Mouse (Mus musculus): ENCODE data around the gene Fzd5.

The Fzd5 gene

DNA sequence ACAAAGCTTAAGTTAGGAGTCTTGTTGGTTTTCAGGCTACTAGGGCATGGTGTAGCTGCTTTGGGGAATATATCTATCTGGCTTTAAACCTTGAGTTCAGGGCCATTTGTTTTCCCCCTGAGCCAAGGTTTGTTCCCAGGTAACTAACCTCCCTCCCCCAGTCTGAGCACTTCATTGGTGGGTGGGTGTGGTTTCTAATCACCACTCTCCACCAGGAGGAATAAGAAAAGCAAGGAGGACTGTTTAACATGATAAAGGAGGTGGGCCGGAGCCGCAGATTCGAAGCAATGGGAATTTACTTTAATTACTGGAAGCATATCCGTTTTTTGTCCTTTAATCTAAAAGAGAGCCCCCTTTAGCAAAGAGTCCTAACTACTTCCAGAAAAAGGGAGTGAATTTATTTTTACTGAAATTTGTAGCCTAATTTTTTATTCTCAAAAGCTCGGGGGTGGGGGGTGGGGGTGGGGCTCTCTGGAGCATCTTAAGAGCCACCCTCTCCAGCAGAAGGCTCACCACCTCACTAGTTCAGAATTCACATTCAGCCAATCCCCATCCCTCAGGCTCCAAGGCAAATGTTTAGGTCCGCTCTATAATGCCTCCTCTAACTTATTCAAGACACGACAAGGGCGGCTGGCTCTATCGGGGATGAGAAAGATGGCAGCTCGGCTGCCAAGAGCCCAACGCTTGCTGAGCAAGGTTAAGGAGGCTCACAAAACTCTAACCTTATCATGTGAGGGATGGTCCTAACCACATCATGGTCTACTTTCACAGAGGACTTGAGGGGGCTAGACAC is 3.9 kb downstream of the Fzd5 start:
- DNase-seq: no peak

DNA sequence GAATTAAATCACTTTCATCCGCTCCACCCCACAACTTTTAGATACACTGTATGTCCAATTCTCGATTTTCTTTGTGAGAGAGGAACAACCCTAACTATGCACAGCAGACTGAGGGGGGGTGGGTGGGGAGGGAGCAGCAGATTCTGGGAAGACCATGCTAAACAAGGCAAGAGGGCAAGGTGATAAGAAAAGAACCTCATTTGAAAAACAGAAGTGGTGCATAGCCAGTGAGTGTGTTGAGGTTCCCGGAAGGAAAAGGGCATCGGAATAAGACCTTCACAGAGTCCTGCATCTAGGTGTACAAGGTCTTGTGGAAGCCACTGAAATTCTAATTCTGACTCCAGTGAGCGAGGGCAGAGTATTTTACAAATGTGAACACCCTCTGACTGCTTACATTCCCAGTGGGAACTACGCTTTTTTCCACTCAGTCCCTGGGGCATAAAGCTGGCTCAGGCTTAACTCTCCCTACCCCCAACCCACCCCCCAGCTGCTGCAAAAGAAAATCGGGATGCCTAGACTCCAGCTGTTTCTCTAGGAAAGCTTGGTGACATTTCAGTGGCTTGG is 4.8 kb downstream of the Fzd5 start:
- DNase-seq: no peak

DNA sequence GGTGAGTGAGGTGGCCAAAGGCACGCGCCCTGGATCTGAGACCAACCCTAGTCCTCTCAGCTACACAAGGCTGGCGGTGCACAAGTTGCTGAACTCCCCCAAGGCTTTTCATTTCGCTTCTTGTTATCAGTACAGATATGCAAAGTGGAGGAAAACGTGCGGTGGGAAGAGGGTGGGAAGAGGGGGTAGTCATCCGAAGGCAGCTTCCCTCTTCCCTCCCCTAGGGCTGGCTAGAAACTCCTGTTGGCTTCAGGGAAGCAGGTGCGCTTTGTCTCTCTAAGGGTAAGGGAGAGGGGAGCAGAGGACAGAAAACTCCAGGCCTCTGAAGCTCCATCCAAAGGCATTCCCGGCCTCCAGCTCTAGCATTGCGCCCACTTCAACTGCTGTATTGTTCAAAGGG is 5.4 kb downstream of the Fzd5 start:
- DNase-seq: no peak

DNA sequence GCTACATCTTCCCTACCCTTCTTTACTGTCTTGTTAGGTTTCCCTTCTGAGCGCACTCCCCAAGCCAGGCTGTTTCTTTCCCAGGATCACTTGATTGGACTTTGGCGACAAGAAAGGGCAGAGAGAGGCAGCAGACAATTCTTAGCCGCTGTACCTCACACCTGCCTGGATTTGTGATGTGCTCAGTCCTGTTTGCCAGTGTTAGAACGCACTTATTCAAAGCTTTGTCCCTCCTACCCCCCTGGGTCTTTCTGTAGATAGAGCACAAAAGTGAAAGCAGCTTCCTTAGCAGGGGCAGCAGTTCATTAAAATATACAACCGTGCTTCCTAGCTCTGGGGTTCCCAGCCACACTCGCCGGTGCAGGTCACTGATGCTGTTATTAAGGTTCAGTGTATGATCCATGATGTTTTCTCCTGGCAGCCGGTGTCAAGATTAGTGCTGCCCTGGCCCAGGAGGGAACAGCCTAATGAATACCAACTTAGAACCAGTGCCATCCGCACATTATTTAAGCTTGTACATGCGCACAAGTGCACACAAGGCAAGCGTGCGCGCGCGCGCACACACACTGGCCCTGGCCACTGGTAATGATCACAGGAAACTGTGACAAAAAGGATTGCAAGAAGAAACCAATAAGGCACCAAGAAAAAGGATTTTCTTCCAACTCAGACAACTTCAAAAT is 6.1 kb downstream of the Fzd5 start:
- no peak for DNase-seq

DNA sequence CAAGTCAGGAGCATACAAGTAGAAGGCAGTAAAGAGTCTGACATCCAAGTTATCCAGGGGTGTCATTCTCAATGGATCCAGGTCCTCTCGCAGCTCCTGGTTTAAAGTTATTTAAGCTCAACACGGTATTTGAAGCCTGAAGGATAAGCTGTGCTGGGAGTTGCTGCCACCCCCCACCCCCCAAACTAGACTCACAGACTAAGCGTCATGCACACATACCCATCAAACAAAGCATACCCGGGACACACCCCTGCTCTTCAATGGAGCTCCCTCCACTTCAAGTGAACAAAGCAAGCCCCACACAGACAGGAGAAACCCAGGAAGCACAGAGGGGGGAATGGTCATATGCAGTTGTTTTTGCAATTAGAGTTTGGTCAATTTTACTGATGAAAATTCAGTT is 7.5 kb downstream of the Fzd5 start:
- no peak for DNase-seq

DNA sequence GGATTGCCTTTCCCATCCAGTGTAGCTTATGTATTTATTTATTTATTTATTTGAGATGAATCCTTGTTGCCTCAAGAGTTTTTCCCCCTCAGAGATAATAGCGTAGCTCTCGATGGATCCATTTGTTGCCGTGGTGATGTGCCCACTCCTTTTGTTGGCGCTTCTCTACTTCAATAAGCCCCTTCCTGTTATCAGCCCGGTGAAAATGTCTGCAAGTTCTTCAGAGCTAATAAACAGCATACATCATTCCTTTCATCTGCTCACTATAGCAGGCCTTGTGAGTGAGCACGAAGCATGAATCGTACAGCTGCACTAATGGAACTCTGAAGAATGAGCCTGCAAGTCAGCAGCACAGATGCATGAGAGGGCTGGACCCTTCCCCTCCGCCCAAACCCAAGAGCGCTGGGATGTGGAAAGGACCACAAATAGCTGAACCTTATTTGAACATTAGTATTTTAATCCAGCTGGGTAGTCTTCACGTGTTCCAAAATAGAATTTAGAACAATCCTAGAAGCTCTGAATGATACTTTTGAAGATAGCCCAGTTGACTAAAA is 16.4 kb downstream of the Fzd5 start:
- DNase-seq: no peak

DNA sequence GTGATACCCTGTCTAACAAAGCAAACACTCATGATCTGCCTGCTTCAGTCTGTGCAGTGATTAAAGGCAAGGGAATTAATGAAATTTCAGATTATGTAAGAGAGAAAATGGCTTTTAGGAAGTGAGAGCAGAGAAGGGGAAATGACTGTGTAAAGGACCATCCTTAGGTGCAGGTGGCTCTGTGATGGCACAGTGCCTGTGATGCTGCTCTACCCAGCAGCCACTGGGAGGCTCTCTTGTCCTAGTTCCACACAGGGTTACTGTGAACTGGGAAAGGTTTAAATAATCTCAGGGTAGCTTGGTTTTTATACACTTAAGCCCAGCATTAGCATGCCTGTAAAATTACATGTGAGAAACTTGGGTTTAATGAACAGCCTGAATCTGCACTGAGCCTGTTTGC is 20.0 kb downstream of the Fzd5 start:
- DNase-seq: peak; percentile 44 to 61

DNA sequence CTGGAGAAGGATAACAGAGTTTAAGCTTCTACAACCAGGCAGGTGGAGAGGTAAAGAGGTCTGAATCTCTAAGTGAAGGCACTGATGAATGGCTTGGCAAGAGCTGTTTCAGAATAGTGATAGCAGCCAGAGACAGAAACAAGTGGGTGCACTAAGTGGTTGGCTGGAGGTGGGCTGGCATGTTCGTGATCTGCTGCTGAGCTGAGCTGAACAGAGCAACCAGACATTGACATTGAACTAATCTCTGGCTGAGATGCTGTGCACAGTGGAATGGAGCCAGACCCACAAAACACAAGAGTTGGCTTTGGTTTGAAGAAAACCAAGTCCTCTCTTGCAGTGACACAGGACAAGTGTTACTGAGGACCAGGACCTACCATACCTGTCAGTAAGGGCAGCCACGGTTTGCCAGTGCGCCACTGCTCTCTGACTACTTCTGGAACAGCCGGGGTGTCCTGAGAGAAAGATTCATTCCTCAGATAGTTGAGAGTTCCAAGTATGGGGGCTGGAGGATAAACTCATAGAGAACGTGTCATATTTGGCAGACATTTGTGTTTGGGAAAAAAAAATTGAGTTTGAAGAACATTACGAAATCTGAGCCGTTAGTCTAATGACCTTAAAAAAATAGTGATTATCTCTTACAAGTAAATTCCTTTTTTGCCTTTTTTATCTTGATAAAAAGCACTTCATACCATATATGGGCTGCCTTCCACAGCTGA is 20.8 kb downstream of the Fzd5 start:
- DNase-seq: peak in 1 of 2 experiments; percentile 24

DNA sequence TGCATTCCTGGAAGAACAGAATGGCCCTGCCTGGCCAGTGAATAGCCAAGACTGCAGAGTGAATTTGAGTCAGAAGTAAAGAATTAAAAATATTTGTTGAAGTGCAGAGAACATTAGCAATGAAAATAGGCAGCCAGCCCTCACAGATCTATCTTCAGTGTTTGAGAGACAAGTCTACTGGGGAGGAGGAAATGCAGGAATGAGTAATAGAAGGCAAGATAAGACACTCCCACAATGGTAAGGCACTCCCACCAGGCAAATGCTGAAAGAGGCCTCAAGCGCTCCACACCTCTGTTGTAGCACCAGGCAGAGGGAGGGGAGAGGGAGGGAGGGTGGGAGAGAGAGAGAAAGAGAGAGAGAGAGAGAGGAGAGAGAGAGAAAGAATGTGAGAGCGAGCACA is 22.1 kb downstream of the Fzd5 start:
- DNase-seq: no peak

DNA sequence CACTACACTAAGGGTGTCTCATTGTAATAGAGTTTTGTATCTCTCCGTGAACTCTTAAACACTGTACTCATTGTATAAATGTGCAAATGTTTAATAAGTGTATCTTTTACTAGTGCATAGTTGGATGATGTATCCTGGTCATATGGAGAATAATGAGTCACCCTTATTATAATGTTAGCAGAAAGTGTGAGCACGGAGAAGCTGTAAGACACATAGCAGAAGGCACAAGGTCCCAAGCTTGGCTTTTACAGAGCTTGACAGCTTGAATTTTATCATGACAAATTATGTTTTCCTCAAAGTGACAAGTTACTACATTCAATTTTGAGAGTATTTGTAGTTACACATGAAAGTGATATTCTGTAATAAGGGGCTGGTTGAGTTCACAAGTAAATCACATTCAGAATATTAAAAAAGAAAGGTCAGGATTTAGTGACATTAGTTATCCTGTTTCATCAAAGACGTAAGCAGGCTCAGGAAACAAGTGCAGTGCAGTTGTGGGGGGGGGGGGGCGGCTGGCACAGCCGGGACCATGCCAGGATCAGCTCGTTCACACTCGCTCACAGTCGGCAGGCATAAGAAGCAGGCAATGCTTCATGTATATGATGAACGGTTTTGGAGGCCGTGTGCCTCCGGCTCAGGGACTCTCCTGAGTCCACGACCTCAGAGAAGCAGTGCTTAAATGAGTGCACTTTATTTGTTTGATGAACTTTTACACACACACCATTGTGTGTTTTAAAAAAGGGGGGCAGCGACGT is 25.4 kb downstream of the Fzd5 start:
- no peak for DNase-seq

DNA sequence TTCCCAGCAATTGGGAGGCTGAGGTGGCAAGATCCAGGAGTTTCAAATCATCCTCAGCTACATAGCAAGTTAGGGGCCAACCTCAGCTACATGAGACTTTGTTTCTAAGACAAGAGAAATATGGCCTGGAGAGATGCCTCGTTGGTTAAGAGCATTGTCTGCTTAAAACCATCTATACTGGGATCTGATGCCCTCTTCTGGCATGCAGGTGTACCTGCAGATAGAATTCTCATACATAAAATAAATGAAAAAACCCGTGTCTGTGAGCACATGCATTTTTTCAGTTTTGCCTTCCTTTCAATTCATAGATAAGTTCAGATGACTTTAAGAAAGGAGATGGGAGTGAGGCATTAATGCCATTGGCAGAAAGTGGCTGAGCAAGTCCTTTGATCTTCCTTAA is 27.7 kb downstream of the Fzd5 start:
- peak in 1 of 2 experiments; percentile 16 for DNase-seq

DNA sequence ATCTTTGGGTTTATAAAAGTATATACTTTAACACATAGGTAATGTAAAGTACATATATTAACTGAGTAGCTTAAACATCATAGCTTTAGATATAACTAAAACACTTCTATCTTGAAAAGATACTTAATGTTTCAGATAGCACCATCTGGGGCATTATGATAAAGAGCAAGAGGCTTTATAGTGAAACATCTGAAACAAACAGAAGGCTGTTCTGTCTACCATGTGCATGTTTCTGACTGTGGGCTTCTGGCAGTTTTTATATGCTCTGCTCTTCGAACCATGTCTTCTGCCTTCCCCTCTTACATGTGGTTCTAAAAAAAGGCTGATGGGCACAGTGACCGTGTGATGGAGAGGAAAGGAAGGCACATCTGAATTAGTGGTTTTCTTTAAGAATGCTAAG is 30.9 kb downstream of the Fzd5 start:
- DNase-seq: no peak

DNA sequence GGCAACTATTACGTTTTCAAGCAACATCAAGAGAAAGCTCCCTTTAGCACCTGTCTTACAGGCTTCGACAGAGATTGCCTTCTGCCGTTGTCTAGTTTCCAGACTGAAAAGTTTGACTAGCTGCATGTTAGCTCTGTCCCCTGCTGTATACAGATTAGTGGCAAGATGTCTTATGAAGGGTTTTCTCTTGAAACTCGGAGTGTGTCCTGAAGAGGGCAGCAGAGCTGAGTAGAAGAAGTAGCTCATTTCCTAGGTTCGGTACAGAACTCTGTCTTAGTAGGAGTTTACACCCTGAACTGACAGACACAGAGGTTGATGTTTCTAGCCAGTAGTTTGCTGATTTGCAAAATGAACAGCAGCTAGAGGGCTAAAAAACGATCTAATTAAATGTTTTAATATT is 32.3 kb downstream of the Fzd5 start:
- peak in 1 of 2 experiments; percentile 69 for DNase-seq

DNA sequence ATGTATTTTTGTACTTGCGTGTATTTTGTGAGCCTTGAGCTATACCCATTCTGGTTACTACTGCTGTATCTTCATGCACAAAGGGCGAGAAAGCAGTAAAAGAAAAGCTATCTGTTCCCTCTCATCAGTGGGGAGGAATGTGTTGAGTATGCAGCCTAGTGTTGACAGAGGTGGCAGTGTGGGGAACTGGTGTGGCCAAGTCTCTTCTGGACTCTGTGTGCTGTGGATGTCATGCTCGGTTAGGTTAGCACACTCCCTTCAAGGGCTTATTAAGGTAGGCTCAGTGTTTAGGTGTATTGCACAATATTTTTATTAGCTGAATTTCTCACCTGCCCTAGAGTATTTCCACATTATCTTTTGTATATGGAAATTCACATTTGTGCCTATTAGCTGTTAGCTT is 35.8 kb downstream of the Fzd5 start:
- no peak for DNase-seq

DNA sequence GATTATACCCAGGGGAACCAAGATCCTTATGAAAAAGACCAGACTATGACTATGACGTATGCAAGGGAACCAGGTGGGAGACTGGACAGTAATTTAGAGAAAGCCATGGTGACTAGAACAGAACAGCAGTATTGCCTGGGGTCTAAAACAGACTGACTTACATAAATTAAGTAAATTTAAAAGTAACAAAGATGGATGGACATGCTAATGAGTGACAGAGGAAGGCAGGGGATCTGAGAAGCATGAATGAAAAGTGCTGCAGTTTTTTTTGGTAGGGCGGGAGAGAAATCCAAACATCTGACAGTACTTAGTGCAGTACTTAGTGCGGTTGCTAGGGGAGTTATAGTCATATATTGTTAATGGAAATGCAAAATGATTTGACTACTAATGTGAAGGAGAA is 42.4 kb downstream of the Fzd5 start:
- no peak for DNase-seq

DNA sequence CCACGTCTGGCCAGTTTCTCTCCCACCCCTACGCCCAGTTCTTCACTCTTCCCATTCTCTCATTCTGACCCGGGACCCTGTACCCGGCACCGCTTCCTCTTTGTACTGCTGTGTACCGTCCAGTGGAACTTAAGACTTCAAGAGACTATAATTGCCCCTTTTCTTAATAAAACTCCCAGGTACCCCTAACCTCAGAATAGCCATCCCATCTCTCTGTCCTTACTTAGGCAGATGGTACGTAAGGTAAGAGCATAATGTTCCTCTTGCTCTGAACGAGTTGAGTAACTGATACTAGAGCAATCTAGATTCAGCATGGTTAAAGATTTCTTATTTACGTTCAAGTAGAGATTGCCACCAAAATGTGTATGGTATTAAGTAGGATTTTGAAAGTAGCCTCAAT is 46.0 kb downstream of the Fzd5 start:
- no peak for DNase-seq

DNA sequence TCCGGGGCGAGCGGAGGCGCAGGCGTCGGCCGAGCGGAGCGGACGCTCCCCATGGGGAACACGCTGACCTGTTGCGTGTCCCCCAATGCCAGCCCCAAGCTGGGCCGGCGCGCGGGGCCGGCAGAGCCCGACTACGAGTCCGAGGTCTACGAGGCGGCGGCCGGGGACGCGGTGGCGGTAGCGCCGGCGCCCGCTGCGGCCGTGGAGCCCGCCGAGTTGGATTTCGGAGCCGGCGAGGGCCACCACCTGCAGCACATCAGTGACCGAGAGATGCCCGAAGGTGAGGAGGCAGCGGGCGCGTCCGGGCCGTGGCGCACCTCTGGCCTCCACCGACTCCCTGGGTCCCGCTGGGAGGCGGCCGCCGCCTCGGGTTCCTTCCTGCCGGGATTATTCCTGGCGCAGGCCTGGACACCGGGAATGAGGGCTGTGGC is 46.4 kb downstream of the Fzd5 start:
- peak in 1 of 2 experiments; percentile 56 for DNase-seq

DNA sequence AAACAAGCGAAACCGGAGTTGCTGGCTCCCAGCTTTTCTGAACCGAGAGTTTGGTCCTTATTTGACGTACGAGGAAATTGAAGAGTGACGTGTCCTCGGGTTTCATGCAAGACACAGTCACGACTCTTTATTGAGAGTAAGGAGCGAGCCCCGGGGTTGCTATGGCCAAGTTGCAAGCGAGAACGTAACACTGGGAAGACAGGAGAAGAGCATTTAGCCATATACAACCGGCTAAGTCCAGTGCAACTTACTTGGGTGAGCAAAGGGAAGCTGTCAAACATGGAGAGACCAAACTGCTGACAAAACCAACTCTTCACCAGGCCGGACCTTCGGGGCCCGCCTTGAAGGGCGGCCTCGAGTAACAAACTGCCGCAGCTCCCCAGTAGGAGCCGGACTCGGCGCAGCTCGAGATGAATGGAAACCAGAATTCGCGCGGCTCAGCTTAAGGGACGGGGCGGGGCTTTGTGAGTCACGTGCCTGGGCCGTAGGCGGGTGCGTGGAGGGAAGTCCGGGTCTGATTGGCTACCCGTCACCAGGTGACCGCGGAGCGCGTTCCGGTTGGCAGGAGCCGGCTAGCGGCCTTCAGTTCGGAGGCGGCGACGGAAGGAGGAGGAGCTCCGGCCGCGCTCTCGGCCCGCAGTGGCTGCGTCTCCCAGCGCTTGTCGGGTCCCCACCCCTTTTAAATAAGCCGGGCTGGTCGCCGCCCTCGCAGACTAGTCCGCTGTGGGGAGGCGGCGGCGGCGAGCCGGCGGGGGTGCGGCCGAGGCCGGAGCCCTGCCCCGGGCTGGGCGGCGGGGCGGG is 47.1 kb downstream of the Fzd5 start, which contains the start of gene Ccnyl1:
TSS of gene Ccnyl1 (plus strand) at position 243 of the 801 bp plus-strand sequence.
- DNase-seq: peak; percentile 99 to 100

DNA sequence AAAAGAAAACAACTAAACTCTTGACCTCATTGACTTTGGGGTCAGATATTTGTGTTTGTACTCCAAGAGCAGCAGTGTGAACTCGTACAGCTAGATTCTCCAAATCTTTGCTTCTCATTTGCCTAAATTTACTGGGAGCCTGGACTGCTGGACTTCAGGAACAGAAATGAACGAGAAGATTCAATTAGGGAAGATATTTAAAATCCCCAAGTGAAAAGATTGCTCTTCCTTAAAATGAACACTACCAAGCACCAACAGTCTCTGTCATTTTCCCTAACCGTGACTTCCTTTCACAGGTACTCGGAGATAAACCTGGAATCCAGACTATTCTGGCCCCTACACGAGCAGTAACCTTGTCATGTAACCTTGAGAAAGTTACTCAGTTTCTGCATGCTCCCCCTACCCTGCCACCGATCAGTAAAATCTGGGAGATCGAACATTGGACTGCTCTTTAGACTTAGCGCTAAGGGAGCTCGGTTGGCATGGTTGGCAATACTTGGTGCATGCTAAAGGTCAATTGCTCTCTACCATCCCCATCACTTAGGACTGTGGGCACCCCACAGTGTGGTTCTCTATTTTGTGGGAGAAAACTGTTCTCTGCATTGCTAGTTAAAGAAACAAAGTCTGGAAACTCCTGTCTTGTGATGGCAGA is 47.9 kb downstream of the Fzd5 start:
- DNase-seq: no peak

DNA sequence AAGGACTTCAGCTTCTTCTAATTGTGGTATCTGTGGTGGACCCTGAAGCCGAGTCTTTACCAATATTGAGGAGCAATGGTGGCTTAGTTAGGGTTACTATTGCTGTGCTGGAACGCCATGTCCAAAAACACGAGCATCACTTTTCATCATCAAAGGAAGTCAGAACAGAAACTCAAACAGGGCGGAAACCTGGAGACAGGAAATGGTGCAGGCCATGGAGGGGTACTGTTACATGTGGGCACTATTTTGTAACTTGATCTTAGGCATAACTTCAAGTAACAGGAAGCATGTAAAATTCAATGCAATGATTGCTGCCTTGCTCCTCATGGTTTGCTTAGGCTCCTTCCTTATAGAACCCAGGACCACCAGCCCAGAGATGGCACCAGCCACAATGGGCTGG is 49.5 kb downstream of the Fzd5 start:
- DNase-seq: no peak

DNA sequence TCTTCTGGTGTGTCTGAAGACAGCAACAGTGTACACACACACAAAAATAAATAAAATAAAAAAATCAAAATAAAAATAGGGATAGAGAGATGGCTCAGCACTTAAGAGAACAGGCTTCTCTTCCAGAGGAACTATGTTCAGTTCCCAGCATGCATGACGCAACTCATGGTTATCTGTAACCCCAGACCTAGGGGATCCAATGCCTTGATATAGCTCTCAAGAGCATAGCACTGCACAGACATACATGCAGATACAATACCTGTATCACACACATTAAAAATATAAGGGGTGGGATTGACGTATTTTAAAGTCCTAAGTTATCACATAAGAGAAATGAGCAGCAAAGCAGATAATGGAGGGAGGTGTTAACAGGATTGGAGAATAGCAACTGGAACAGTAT is 53.1 kb downstream of the Fzd5 start:
- DNase-seq: no peak

Measured in lung, postnatal 4 days (tissue).